Mouse (Mus musculus) large intestine, adult 2 months (tissue): ENCODE measurements around the gene Olfr1383. TPM values are rescaled to one million over a fixed set of nuclear protein-coding genes. Genes with fewer than 3 reads are reported as not detected.
"Not testable (repeated sequence)": the region's sequence is repeated elsewhere in the genome, so short reads cannot be mapped to it uniquely, and the experiment has no call there.

Source experiments
- DNase-seq: peaks from one replicate; pipeline ENCODE4 v3.0.0-alpha.2; 2012; ENCODE audit warnings: low read depth, low spot score
- WGBS: fragments of 180-500 bp; shearing (Covaris S2); methylation state at CpG from one replicate; pipeline ENCODE4 v1.1.7; 2018; 5-methylcytosine and 5-hydroxymethylcytosine counted together
- polyA plus RNA-seq: library from polyadenylated mRNA; depleted of rRNA; stranded (reverse); fragments of >200 nt; gene quantifications from 2 replicates; pipeline ENCODE4 v1.2.3, GENCODE M21; 2012; rRNA removed

Gene Olfr1383
- not detected in 2 replicates for polyA plus RNA-seq

DNA sequence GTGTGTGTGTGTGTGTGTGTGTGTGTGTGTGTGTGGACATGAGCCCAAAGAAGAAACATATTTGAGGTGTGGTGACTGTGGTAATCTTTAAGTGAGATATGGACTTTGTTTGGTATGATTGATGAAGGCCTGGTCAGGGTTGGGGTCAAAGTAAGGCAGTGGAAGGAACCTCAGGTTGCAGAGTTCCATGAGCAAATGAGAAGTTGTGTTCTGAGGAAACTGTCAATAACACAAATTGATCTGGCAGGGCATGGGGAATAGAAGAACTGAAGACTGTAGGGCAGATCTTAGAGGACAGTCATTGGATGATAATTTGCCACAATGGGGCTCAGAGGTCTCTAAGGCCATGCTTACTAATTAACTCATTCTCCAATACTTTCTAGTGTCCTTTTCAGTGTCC lies at the start of gene Olfr1383:
Gene Olfr1383, plus strand, starts transcription at position 301 of the 400 bp plus-strand sequence.
- DNase-seq = no peak

- no peak for DNase-seq
- WGBS = 49% methylated on average over 4 of the region's 4 CpGs
These were observed 33.5 kb upstream of the Olfr1383 start for GRCm38 (mm10) chr11:49485973-49486372.

GRCm38 (mm10) chr11:49488770-49489169 lies 30.7 kb upstream of the Olfr1383 start, which contains the start of gene Olfr1385:
Olfr1385 (plus strand) TSS chr11:49489070.
- not testable (repeated sequence) for DNase-seq
- WGBS = 61% methylated on average over 1 of the region's 1 CpGs

DNA sequence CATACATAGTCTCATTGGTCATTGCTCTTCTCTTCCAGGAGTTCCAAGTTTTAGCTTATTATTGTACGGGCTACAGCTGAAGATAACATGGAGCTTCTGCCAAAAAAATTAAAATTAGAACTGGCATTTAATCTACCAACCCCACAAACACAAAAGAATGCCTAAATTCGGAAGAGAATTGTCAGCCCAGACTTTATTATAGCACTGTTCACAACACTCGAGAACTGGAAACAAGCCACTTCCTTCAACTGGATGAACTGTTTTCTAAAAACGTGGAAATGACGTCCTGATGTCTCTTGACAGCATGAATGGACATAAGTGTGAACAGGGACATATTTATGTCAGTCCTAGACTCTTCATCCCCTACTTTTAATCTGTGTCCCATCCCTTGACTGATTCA lies 1.4 kb upstream of the Olfr1383 start:
- no peak for DNase-seq
- 64% methylated on average over 5 of the region's 5 CpGs for WGBS

DNA sequence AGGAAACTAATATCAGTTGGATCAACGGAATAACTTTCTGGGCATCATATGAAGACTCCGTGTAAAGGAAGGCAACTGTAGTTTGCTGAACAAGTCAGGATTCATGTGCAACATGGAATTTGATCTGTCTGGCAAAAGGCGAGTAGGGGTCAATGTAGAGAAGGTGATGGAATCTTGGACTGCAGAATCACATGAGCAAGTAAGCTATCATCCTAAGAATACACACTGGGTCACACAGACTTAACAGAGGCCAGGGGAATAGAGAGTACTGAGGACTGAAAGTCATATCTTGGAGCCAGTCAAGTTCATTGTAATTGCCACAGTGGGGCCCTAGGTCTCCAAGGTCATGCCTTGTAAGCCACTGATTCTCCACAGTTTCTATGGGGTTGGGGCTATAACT lies 8.5 kb downstream of the Olfr1383 start, which contains the start of gene Olfr1382:
Gene Olfr1382, plus strand, starts transcription at position 301 of the 400 bp plus-strand sequence.
- DNase-seq = no peak
- WGBS = 78% methylated on average over 3 of the region's 3 CpGs

DNA sequence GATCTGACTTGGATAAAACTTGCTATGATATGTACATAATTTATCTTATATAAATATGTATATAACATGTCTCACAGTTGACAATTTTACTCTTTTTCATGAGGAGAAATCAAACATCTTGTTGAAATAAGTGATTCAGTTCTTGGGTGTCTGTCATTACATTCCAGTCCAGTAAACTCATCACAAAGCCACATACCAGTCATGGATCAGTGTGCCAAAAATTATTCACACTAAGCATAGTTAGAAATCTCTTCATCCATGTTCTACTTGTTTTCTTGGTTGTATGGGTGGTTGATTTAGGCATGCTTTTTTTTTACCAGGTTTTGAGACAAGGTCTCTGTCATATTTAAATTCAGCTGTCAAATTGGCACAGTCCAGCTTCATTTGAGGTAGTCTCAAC lies 13.3 kb downstream of the Olfr1383 start:
- DNase-seq = no peak

- not testable (repeated sequence) for DNase-seq
These were observed 17.2 kb downstream of the Olfr1383 start for GRCm38 (mm10) chr11:49536631-49537030.

GRCm38 (mm10) chr11:49543149-49543548 lies 23.7 kb downstream of the Olfr1383 start, which contains the start of gene Olfr1381:
Olfr1381 (plus strand) TSS chr11:49543449.
- not testable (repeated sequence) for DNase-seq
- 75% methylated on average over 3 of the region's 3 CpGs for WGBS

More at GRCm38 (mm10) chr11:49536631-49537030, 17.2 kb downstream of the Olfr1383 start:
- 67% methylated on average over 2 of the region's 2 CpGs for WGBS

- not testable (repeated sequence) for DNase-seq
- 69% methylated on average over 3 of the region's 3 CpGs for WGBS
These were observed 34.6 kb downstream of the Olfr1383 start for GRCm38 (mm10) chr11:49554033-49554432.

DNA sequence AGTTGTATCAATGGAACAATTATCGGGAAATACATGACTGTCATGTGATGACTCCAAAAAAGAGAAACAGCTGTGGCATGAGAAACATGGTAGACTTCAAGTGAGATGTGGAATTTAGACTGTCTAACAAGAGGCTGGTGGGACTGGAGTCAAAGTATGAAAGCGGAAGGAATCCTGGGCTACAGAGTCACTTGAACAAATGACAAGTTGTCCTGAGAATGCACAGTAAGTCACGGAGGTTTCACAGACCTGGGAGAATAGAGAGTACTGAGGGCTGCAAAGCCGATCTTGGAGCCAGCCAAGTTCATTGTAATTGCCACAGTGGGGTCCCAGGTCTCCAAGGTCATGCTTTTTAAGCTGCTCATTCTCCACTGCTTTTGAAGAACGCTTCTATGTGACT lies 37.1 kb downstream of the Olfr1383 start, which contains the start of gene Olfr1380:
Gene Olfr1380, plus strand, starts transcription at position 301 of the 400 bp plus-strand sequence.
- whole genome bisulfite sequencing = 77% methylated on average over 5 of the region's 5 CpGs

GRCm38 (mm10) chr11:49575054-49575453 lies 55.6 kb downstream of the Olfr1383 start:
- DNase-seq = not testable (repeated sequence)
- 29% methylated on average over 2 of the region's 2 CpGs for WGBS

More for the DNA sequence above, 37.1 kb downstream of the Olfr1383 start, which contains the start of gene Olfr1380:
- not testable (repeated sequence) for DNase-seq

Other genes with a start within 250 kb of the Olfr1383 start
- 0.19 and 0.32 TPM in 2 replicates for gene Olfr1393, start 241.3 kb upstream of the Olfr1383 start, polyA plus RNA-seq
- 0.18 and 0.29 TPM in 2 replicates for gene Olfr1392, start 234.4 kb upstream of the Olfr1383 start, polyA plus RNA-seq
- gene Olfr10, start 214.9 kb upstream of the Olfr1383 start, polyA plus RNA-seq = not detected in 2 replicates
- not detected in 2 replicates for gene Olfr1391, start 196.9 kb upstream of the Olfr1383 start, polyA plus RNA-seq
- gene Olfr1390, start 184.5 kb upstream of the Olfr1383 start, polyA plus RNA-seq = not detected in 2 replicates
- not detected in 2 replicates for gene Olfr1389, start 96.6 kb upstream of the Olfr1383 start, polyA plus RNA-seq
- 0.31 and 1.8 TPM in 2 replicates for gene Olfr1388, start 83.0 kb upstream of the Olfr1383 start, polyA plus RNA-seq
- gene Olfr1387, start 64.3 kb upstream of the Olfr1383 start, polyA plus RNA-seq = not detected in 2 replicates
- gene Olfr1386, start 54.6 kb upstream of the Olfr1383 start, polyA plus RNA-seq = not detected in 2 replicates
- not detected in 2 replicates for gene Olfr1385, start 30.6 kb upstream of the Olfr1383 start, polyA plus RNA-seq
- gene Olfr1384, start 12.9 kb upstream of the Olfr1383 start, polyA plus RNA-seq = not detected in 2 replicates
- not detected in 2 replicates for gene Olfr1382, start 8.6 kb downstream of the Olfr1383 start, polyA plus RNA-seq
- not detected in 2 replicates for gene Olfr1381, start 23.8 kb downstream of the Olfr1383 start, polyA plus RNA-seq
- gene Olfr1380, start 37.2 kb downstream of the Olfr1383 start, polyA plus RNA-seq = not detected in 2 replicates
- 4.8 and 7.3 TPM in 2 replicates for gene Flt4, start 89.6 kb downstream of the Olfr1383 start, polyA plus RNA-seq
- 9.8 and 11.7 TPM in 2 replicates for gene Scgb3a1, start 144.0 kb downstream of the Olfr1383 start, polyA plus RNA-seq
- gene Cnot6, start 193.1 kb downstream of the Olfr1383 start, polyA plus RNA-seq = 9.9 and 12.2 TPM in 2 replicates